Mouse (Mus musculus) spleen, adult 2 months (tissue): Measurements from ENCODE around the gene Cadps. TPM values are rescaled to one million over a fixed set of nuclear protein-coding genes. Genes with fewer than 3 reads are reported as not detected.

ENCODE experiments used
- DNase-seq, 2 experiments: peaks; one replicate each; pipeline versions ENCODE4 v3.0.0 to v3.0.0-alpha.2; 2012 to 2021; ENCODE audit warnings: low spot score in 2 of 2, low read depth in 1 of 2
- H3K27ac ChIP-seq: fragments of 200-500 bp; 2 replicates; pipeline ENCODE4 v1.5.1; 2012; ENCODE audit warnings: low read length, inconsistent platforms; ENCODE audit not compliant: insufficient read depth
- H3K27me3 ChIP-seq: fragments of 200-500 bp; 2 replicates; pipeline ENCODE4 v1.6.1; 2012; ENCODE audit warnings: mild to moderate bottlenecking, moderate library complexity, low read length, inconsistent platforms; ENCODE audit not compliant: control insufficient read depth, insufficient read depth
- H3K36me3 ChIP-seq: fragments of 200-500 bp; 2 replicates; pipeline ENCODE4 v1.6.1; 2012; ENCODE audit warnings: mild to moderate bottlenecking, low read length, inconsistent platforms; ENCODE audit not compliant: control insufficient read depth, insufficient read depth
- H3K4me1 ChIP-seq: fragments of 200-500 bp; 2 replicates; pipeline ENCODE4 v1.6.1; 2011; ENCODE audit warnings: inconsistent platforms; ENCODE audit not compliant: control insufficient read depth, insufficient read depth, insufficient read length
- H3K4me3 ChIP-seq: fragments of 200-500 bp; 2 replicates; pipeline ENCODE4 v1.5.1; 2011; ENCODE audit warnings: mild to moderate bottlenecking, inconsistent platforms; ENCODE audit not compliant: insufficient read depth, insufficient read length; ENCODE audit errors: extremely low read depth
- CTCF ChIP-seq: fragments of 200-500 bp; IDR thresholded peaks from 2 replicates; pipeline ENCODE4 v1.5.1; 2011; ENCODE audit warnings: mild to moderate bottlenecking, inconsistent platforms; ENCODE audit not compliant: insufficient read depth, insufficient read length, insufficient replicate concordance; ENCODE audit errors: extremely low read depth
- POLR2A ChIP-seq: fragments of 200-500 bp; IDR thresholded peaks from 2 replicates; pipeline ENCODE4 v1.6.1; 2011; ENCODE audit warnings: low read depth, low read length, inconsistent platforms
- WGBS: fragments of 180-500 bp; shearing (Covaris S2); methylation state at CpG from one replicate; pipeline ENCODE4 v1.1.7; 2018; 5-methylcytosine and 5-hydroxymethylcytosine counted together
- polyA plus RNA-seq: library from polyadenylated mRNA; depleted of rRNA; stranded (reverse); fragments of >200 nt; gene quantifications from 2 replicates; pipeline ENCODE4 v1.2.3, GENCODE M21; 2012

The Cadps gene
- polyA plus RNA-seq, 1 experiment, result 0.04 TPM

- no peaks in the 10 kb centered on the region for H3K4me1 ChIP-seq
- peaks cover 5% of the 10 kb centered on the region for H3K27me3 ChIP-seq
- WGBS, result 19% methylated on average over 8 of the region's 8 CpGs
- no peak overlapping the region for H3K4me3 ChIP-seq
- DNase-seq, result no peak
- H3K27ac ChIP-seq, result no peak overlapping the region
- no peak for TF ChIP-seq POLR2A
- TF ChIP-seq CTCF, result no peak
- no peaks in the 10 kb centered on the region for H3K36me3 ChIP-seq
Observed at GRCm38 (mm10) chr14:12337421-12337997, 485.4 kb downstream of the Cadps start.

DNA sequence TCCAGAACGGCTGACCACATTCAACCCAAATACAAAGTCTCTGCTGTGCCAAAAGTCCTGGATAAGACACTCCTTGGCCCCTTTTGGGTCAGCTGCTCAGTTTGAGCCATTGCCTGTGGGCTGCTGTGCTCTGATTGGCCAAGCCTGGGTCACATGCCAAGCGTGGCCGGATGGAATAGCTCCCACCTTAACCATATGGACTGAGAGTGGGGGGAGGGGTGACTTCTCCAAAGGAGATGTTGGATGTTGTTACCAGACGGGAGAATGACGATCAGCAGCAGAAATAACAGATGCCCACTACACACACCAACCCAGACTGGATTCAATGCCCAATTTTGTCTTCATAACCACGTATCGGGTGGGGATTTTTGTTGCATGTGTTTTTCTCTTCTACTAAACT lies 488.0 kb downstream of the Cadps start:
- Histone ChIP-seq H3K27ac (no peak overlapping the region), H3K27me3 (peaks cover 2% of the 10 kb centered on the region; the same call in 1 of the 2 replicates), H3K4me3 (no peak overlapping the region), H3K4me1 (no peaks in the 10 kb centered on the region), H3K36me3 (no peaks in the 10 kb centered on the region)
- WGBS, result 52% methylated on average over 7 of the region's 7 CpGs
- TF ChIP-seq CTCF (no peak), POLR2A (no peak)
- DNase-seq, result no peak

DNA sequence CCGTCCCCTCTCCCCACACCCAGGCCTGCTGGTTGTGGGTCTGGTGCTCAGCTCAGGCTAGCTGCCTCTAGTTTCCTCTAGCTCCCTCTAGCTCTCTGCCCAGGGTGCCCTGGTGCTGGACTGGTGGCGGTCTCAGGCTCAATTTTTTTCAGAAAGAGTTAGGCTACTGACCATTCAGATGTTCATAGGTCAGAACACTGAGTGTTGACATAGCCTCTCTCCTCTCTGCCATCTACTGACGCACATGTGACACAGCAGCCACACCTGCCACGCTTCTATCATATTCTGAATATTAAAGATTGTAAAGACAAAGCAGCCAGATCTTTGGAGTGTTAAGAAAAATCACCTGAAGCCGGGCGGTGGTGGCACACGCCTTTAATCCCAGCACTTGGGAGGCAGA lies 489.3 kb downstream of the Cadps start:
- TF ChIP-seq POLR2A (no peak), CTCF (no peak)
- H3K36me3 ChIP-seq, result no peaks in the 10 kb centered on the region
- no peak overlapping the region for H3K4me3 ChIP-seq
- WGBS, result 78% methylated on average over 7 of the region's 7 CpGs
- no peaks in the 10 kb centered on the region for H3K4me1 ChIP-seq
- no peak for DNase-seq
- no peak overlapping the region for H3K27ac ChIP-seq
- H3K27me3 ChIP-seq, result peaks cover 2% of the 10 kb centered on the region; the same call in 1 of the 2 replicates
